ENCODE assay signal across 10 mouse cellular contexts in genomic region chr17:9023198-9023942, GRCm38 (mm10). TPM values are rescaled to one million over a fixed set of nuclear protein-coding genes. Genes with fewer than 3 reads are reported as not detected.
A peak's percentile ranks its signal among the peaks of the same experiment; 100 is the strongest.
DNase-seq lines count a peak whose midpoint lies in the region; ATAC-seq lines count a peak whose summit lies in the region.
"Had no signal": no experiment of that assay in that cellular context is flagged by ENCODE, and none has a peak within 500 bp of the region (broad histone marks: within the 10 kb centered on the region; RNA-seq: fewer than 3 reads in every experiment).

No protein-coding gene starts in this region.

- 29% methylated on average over 14 of the region's 14 CpGs for WGBS in embryonic facial prominence, embryonic 11.5 days
- WGBS in embryonic facial prominence, embryonic 10.5 days, result 31% methylated on average over 14 of the region's 14 CpGs
- WGBS in midbrain, embryonic 12.5 days, result 26% methylated on average over 14 of the region's 14 CpGs

- H3K4me3 ChIP-seq in embryonic facial prominence, embryonic 11.5 days (ENCODE audit: low read depth, low read length), result no peak overlapping the region
- no peak overlapping the region for H3K4me3 ChIP-seq in embryonic facial prominence, embryonic 10.5 days
- no peak overlapping the region for H3K4me3 ChIP-seq in midbrain, embryonic 12.5 days
- H3K4me3 ChIP-seq: limb, embryonic 15.5 days had no signal

- no peak overlapping the region for H3K27ac ChIP-seq in embryonic facial prominence, embryonic 11.5 days (replicated peaks; ENCODE audit: low read depth, low read length)
- no peak overlapping the region for H3K27ac ChIP-seq in embryonic facial prominence, embryonic 10.5 days (replicated peaks)
- H3K27ac ChIP-seq in midbrain, embryonic 12.5 days (replicated peaks), result peak overlapping the region; percentile 5; the same call in 1 of the 2 replicates
- H3K27ac ChIP-seq: limb, embryonic 15.5 days had no signal

- H3K4me1 ChIP-seq in embryonic facial prominence, embryonic 11.5 days (ENCODE audit: control insufficient read depth, insufficient read depth, low read length), result no peaks in the 10 kb centered on the region
- no peaks in the 10 kb centered on the region for H3K4me1 ChIP-seq in embryonic facial prominence, embryonic 10.5 days
- peaks cover 9% of the 10 kb centered on the region for H3K4me1 ChIP-seq in midbrain, embryonic 12.5 days
- H3K4me1 ChIP-seq: limb, embryonic 15.5 days had no signal

- no peaks in the 10 kb centered on the region for H3K9me3 ChIP-seq in embryonic facial prominence, embryonic 11.5 days (replicated peaks; ENCODE audit: control insufficient read depth, low read length)
- H3K9me3 ChIP-seq in embryonic facial prominence, embryonic 10.5 days, result no peaks in the 10 kb centered on the region
- 0 out of 2 replicates have a peak, but pooled peaks cover 3% of the 10 kb centered on the region for H3K9me3 ChIP-seq in midbrain, embryonic 12.5 days
- H3K9me3 ChIP-seq: limb, embryonic 15.5 days had no signal

- no peaks in the 10 kb centered on the region for H3K27me3 ChIP-seq in embryonic facial prominence, embryonic 11.5 days (ENCODE audit: control insufficient read depth, insufficient read depth, low read length)
- H3K27me3 ChIP-seq in embryonic facial prominence, embryonic 10.5 days (replicated peaks; ENCODE audit: low read depth, poor library complexity, severe bottlenecking), result no peaks in the 10 kb centered on the region
- H3K27me3 ChIP-seq in midbrain, embryonic 12.5 days, result no peaks in the 10 kb centered on the region
- H3K27me3 ChIP-seq: limb, embryonic 15.5 days had no signal

- no peak overlapping the region for H3K4me2 ChIP-seq in embryonic facial prominence, embryonic 11.5 days (ENCODE audit: low read depth, low read length)
- peak overlapping the region; percentile 24; the same call in 1 of the 2 replicates for H3K4me2 ChIP-seq in midbrain, embryonic 12.5 days (replicated peaks)
- H3K4me2 ChIP-seq: limb, embryonic 15.5 days had no signal

- DNase-seq in embryonic facial prominence, embryonic 11.5 days (ENCODE audit: low spot score), result peak; percentile 16
- DNase-seq in embryonic facial prominence, embryonic 10.5 days (ENCODE audit: low spot score), result no peak
- peak; percentile 70 for DNase-seq in cerebellum, adult 11-12 months
- DNase-seq in frontal cortex, postnatal 36 days (ENCODE audit: low spot score in 2 of 2), result peak; percentile 9 to 15
- DNase-seq in ovary, adult 18-20 months (ENCODE audit: low spot score), result no peak
- no peak for DNase-seq in urinary bladder, postnatal 25 days (ENCODE audit: low spot score)
- DNase-seq in kidney, postnatal 4 days, result no peak
- DNase-seq: adrenal gland, postnatal 14 days had no signal

- no peaks in the 10 kb centered on the region for H3K36me3 ChIP-seq in embryonic facial prominence, embryonic 11.5 days (replicated peaks; ENCODE audit: control insufficient read depth, insufficient read depth, low read depth, low read length)
- H3K36me3 ChIP-seq in embryonic facial prominence, embryonic 10.5 days (replicated peaks), result no peaks in the 10 kb centered on the region
- no peaks in the 10 kb centered on the region for H3K36me3 ChIP-seq in midbrain, embryonic 12.5 days
- H3K36me3 ChIP-seq: limb, embryonic 15.5 days had no signal

- no peak overlapping the region for H3K9ac ChIP-seq in embryonic facial prominence, embryonic 11.5 days (replicated peaks; ENCODE audit: low read length)
- no peak overlapping the region; the same call in 1 of the 2 replicates for H3K9ac ChIP-seq in midbrain, embryonic 12.5 days (replicated peaks)
- H3K9ac ChIP-seq: limb, embryonic 15.5 days had no signal

- ATAC-seq in embryonic facial prominence, embryonic 11.5 days (replicated peaks; ENCODE audit: insufficient number of reproducible peaks, low FRiP score, low TSS enrichment, low read depth), result no peak
- ATAC-seq in midbrain, embryonic 12.5 days (ENCODE audit: low FRiP score, low read depth), result peak; percentile 60; the same call in 1 of the 2 replicates

RNA-seq across cellular contexts. Expression of gene 1700010I14Rik, which starts 35.2 kb away (rescaled TPM):
- 1.6 and 2.2 TPM in 2 replicates for polyA plus RNA-seq in embryonic facial prominence, embryonic 11.5 days (2014; fragmentation: Nextera tagmentation; extraction: Ambion mirVana)
- 2.0 and 2.6 TPM in 2 replicates for polyA plus RNA-seq in embryonic facial prominence, embryonic 10.5 days (2016; fragmentation: Nextera tagmentation; extraction: Ambion mirVana)
- 3.2 and 3.6 TPM in 2 replicates for polyA plus RNA-seq in midbrain, embryonic 12.5 days (2016; fragmentation: Nextera tagmentation; extraction: Ambion mirVana)

Comparison
In these comparisons a context has a peak if more than half of its experiments do, and no peak if none do; other contexts are left out.
1. DNase-seq: peak in embryonic facial prominence, embryonic 11.5 days (single experiment), cerebellum, adult 11-12 months (single experiment) and frontal cortex, postnatal 36 days (2 of 2); none in embryonic facial prominence, embryonic 10.5 days (single experiment), ovary, adult 18-20 months (single experiment), urinary bladder, postnatal 25 days (single experiment) and kidney, postnatal 4 days (0 of 2).